Mouse (Mus musculus) adrenal gland, adult 2 months (tissue): ENCODE results near the gene Xpo6. TPM values are rescaled to one million over a fixed set of nuclear protein-coding genes. Genes with fewer than 3 reads are reported as not detected.

Experiments used
- DNase-seq: peaks from one replicate; pipeline ENCODE4 v3.0.0; 2021
- polyA plus RNA-seq: library from polyadenylated mRNA; depleted of rRNA; stranded (reverse); fragments of >200 nt; gene quantifications from 2 replicates; pipeline ENCODE4 v1.2.3, GENCODE M21; 2012
- total RNA-seq, 2 experiments: library from RNA; stranded (reverse); gene quantifications; 2 replicates each; pipeline ENCODE4 v1.2.3; 2021

Xpo6 gene
- total and polyA plus RNA-seq, 3 experiments: 87.1 to 176 (median 100) TPM

- DNase-seq: no peak
These were observed 6.1 kb downstream of the Xpo6 start for GRCm38 (mm10) chr7:126194175-126194574.

- no peak for DNase-seq
These were observed 8.8 kb downstream of the Xpo6 start for GRCm38 (mm10) chr7:126191471-126191870.

- no peak for DNase-seq
These were observed 10.8 kb downstream of the Xpo6 start for GRCm38 (mm10) chr7:126189517-126189916.

GRCm38 (mm10) chr7:126185999-126186398 is 14.3 kb downstream of the Xpo6 start:
- no peak for DNase-seq

- DNase-seq: no peak
These were observed 16.7 kb downstream of the Xpo6 start for GRCm38 (mm10) chr7:126183583-126183982.

GRCm38 (mm10) chr7:126181487-126181886 is 18.8 kb downstream of the Xpo6 start:
- DNase-seq: no peak

GRCm38 (mm10) chr7:126180956-126181355 is 19.3 kb downstream of the Xpo6 start:
- peak; percentile 32 for DNase-seq

GRCm38 (mm10) chr7:126178804-126179203 is 21.5 kb downstream of the Xpo6 start:
- DNase-seq: no peak

GRCm38 (mm10) chr7:126175999-126176398 is 24.3 kb downstream of the Xpo6 start:
- DNase-seq: no peak

GRCm38 (mm10) chr7:126175456-126175855 is 24.8 kb downstream of the Xpo6 start:
- DNase-seq: no peak

GRCm38 (mm10) chr7:126174863-126175262 is 25.4 kb downstream of the Xpo6 start:
- DNase-seq: no peak

GRCm38 (mm10) chr7:126172001-126172400 is 28.3 kb downstream of the Xpo6 start:
- DNase-seq: peak; percentile 76

- no peak for DNase-seq
These were observed 31.7 kb downstream of the Xpo6 start for GRCm38 (mm10) chr7:126168584-126168983.

- DNase-seq: peak; percentile 35
These were observed 32.9 kb downstream of the Xpo6 start for GRCm38 (mm10) chr7:126167426-126167825.

- no peak for DNase-seq
These were observed 33.7 kb downstream of the Xpo6 start for GRCm38 (mm10) chr7:126166571-126166970.

- DNase-seq: no peak
These were observed 42.1 kb downstream of the Xpo6 start for GRCm38 (mm10) chr7:126158238-126158637.

- DNase-seq: no peak
These were observed 44.6 kb downstream of the Xpo6 start for GRCm38 (mm10) chr7:126155746-126156145.

- DNase-seq: no peak
These were observed 45.6 kb downstream of the Xpo6 start for GRCm38 (mm10) chr7:126154731-126155130.

- DNase-seq: no peak
These were observed 48.0 kb downstream of the Xpo6 start for GRCm38 (mm10) chr7:126152324-126152723.

GRCm38 (mm10) chr7:126146156-126146555 is 54.1 kb downstream of the Xpo6 start:
- no peak for DNase-seq

- no peak for DNase-seq
These were observed 55.9 kb downstream of the Xpo6 start for GRCm38 (mm10) chr7:126144364-126144763.

GRCm38 (mm10) chr7:126137850-126138249 is 62.5 kb downstream of the Xpo6 start:
- no peak for DNase-seq

GRCm38 (mm10) chr7:126135391-126135790 is 64.9 kb downstream of the Xpo6 start:
- DNase-seq: no peak

- DNase-seq: no peak
These were observed 65.5 kb downstream of the Xpo6 start for GRCm38 (mm10) chr7:126134634-126135321.
